Mouse (Mus musculus) MEL (cell line): Measurements from ENCODE around the gene Rbpj. TPM values are rescaled to one million over a fixed set of nuclear protein-coding genes. Genes with fewer than 3 reads are reported as not detected.

Experiments used
- DNase-seq: peaks from one replicate; pipeline ENCODE4 v3.0.0; 2011; ENCODE audit warnings: low read depth, low spot score
- H3K27ac ChIP-seq: 2 replicates; pipeline ENCODE4 v1.5.1; 2012; ENCODE audit warnings: low read depth, mild to moderate bottlenecking, control low read depth, low read length, moderate library complexity; ENCODE audit not compliant: control insufficient read depth
- H3K27me3 ChIP-seq, 2 experiments: fragments of 150-350 bp in 1 of 2; sonication (generic) in 1 of 2; 2 replicates each; pipeline ENCODE4 v1.6.1; 2012; ENCODE audit warnings: low read length in 2 of 2, mild to moderate bottlenecking in 2 of 2, improper control_type of control experiment in 1 of 2, moderate library complexity in 1 of 2; ENCODE audit not compliant: insufficient read depth in 2 of 2, control insufficient read depth in 1 of 2
- H3K36me3 ChIP-seq, 2 experiments: 2 replicates each; pipeline ENCODE4 v1.6.1; 2012 to 2014; ENCODE audit warnings: low read length in 2 of 2, improper control_type of control experiment in 1 of 2, inconsistent platforms in 1 of 2, mild to moderate bottlenecking in 1 of 2; ENCODE audit not compliant: insufficient read depth in 2 of 2, control insufficient read depth in 1 of 2
- H3K4me1 ChIP-seq, 2 experiments: fragments of 150-350 bp in 1 of 2; sonication (generic) in 1 of 2; 2 replicates each; pipeline ENCODE4 v1.6.1; 2012; ENCODE audit warnings: low read length in 2 of 2, improper control_type of control experiment in 1 of 2, mild to moderate bottlenecking in 1 of 2; ENCODE audit not compliant: insufficient read depth in 2 of 2, control insufficient read depth in 1 of 2
- H3K4me3 ChIP-seq, 2 experiments: fragments of 150-350 bp in 1 of 2; sonication (generic) in 1 of 2; 2 replicates each; pipeline ENCODE4 v1.5.1; 2012; ENCODE audit warnings: low read depth in 2 of 2, low read length in 2 of 2, mild to moderate bottlenecking in 2 of 2, moderate library complexity in 2 of 2, control low read depth in 1 of 2, improper control_type of control experiment in 1 of 2; ENCODE audit not compliant: control insufficient read depth in 1 of 2, insufficient read depth in 1 of 2
- H3K79me2 ChIP-seq: 2 replicates; pipeline ENCODE4 v1.6.1; 2012; ENCODE audit warnings: mild to moderate bottlenecking, low read length, moderate library complexity; ENCODE audit not compliant: control insufficient read depth, poor library complexity, insufficient read depth
- H3K9ac ChIP-seq: 2 replicates; pipeline ENCODE4 v1.6.1; 2012; ENCODE audit warnings: low read depth, mild to moderate bottlenecking, control low read depth, low read length, moderate library complexity; ENCODE audit not compliant: control insufficient read depth, poor library complexity, severe bottlenecking
- H3K9me3 ChIP-seq: fragments of 150-350 bp; sonication (generic); replicated peaks from 2 replicates; pipeline ENCODE4 v1.6.1; 2012; ENCODE audit warnings: mild to moderate bottlenecking, low read length, improper control_type of control experiment, moderate library complexity; ENCODE audit not compliant: insufficient read depth
- CHD1 ChIP-seq: IDR thresholded peaks from 2 replicates; pipeline ENCODE4 v1.6.1; 2012; ENCODE audit warnings: low read depth, mild to moderate bottlenecking, inconsistent platforms, low read length, improper control_type of control experiment
- E2F4 ChIP-seq: IDR thresholded peaks from 2 replicates; pipeline ENCODE4 v1.6.1; 2011; ENCODE audit warnings: low read depth, low read length, improper control_type of control experiment, borderline replicate concordance
- ETS1 ChIP-seq: IDR thresholded peaks from 2 replicates; pipeline ENCODE4 v1.6.1; 2012; ENCODE audit warnings: low read depth, mild to moderate bottlenecking, inconsistent platforms, low read length, improper control_type of control experiment, moderate library complexity
- GABPA ChIP-seq: IDR thresholded peaks from 2 replicates; pipeline ENCODE4 v1.6.1; 2012; ENCODE audit warnings: low read depth, mild to moderate bottlenecking, inconsistent platforms, low read length, improper control_type of control experiment, moderate library complexity
- JUND ChIP-seq: IDR thresholded peaks from 2 replicates; pipeline ENCODE4 v1.6.1; 2011; ENCODE audit warnings: low read depth, mild to moderate bottlenecking, improper control_type of control experiment, low read length
- KAT2A ChIP-seq: conservative IDR thresholded peaks from 2 replicates; pipeline ENCODE4 v1.6.1; 2012; ENCODE audit warnings: low read depth, low read length, improper control_type of control experiment, inconsistent platforms
- MAFK ChIP-seq: IDR thresholded peaks from 2 replicates; pipeline ENCODE4 v1.6.1; 2011; ENCODE audit warnings: low read depth, mild to moderate bottlenecking, low read length, improper control_type of control experiment, borderline replicate concordance
- MAZ ChIP-seq: IDR thresholded peaks from 2 replicates; pipeline ENCODE4 v1.6.1; 2012; ENCODE audit warnings: low read depth, mild to moderate bottlenecking, inconsistent platforms, low read length, improper control_type of control experiment
- MYC ChIP-seq: IDR thresholded peaks from 2 replicates; pipeline ENCODE4 v1.6.1; 2011; ENCODE audit warnings: low read depth, mild to moderate bottlenecking, low read length, improper control_type of control experiment, moderate library complexity
- NRF1 ChIP-seq: IDR thresholded peaks from 2 replicates; pipeline ENCODE4 v1.6.1; 2014; ENCODE audit warnings: low read depth, mild to moderate bottlenecking, inconsistent platforms, low read length, improper control_type of control experiment, moderate library complexity; ENCODE audit not compliant: poor library complexity, insufficient read depth, severe bottlenecking
- POLR2AphosphoS5 ChIP-seq: IDR thresholded peaks from 2 replicates; pipeline ENCODE4 v1.6.1; 2012; ENCODE audit warnings: low read depth, borderline replicate concordance, mild to moderate bottlenecking, inconsistent platforms, low read length, moderate library complexity, mixed read lengths
- SIN3A ChIP-seq: IDR thresholded peaks from 2 replicates; pipeline ENCODE4 v1.6.1; 2012; ENCODE audit warnings: low read length, improper control_type of control experiment, inconsistent platforms
- TAL1 ChIP-seq: IDR thresholded peaks from 2 replicates; pipeline ENCODE4 v1.6.1; 2012; ENCODE audit warnings: mild to moderate bottlenecking, inconsistent platforms, low read length, moderate library complexity, mixed read lengths
- TBP ChIP-seq: IDR thresholded peaks from 2 replicates; pipeline ENCODE4 v1.8.0; 2011; ENCODE audit warnings: low read depth, low read length, improper control_type of control experiment
- USF2 ChIP-seq, 2 experiments: IDR thresholded peaks; 2 replicates each; pipeline ENCODE4 v1.6.1; 2011 to 2012; ENCODE audit warnings: improper control_type of control experiment in 2 of 2, low read length in 2 of 2, borderline replicate concordance in 1 of 2, inconsistent platforms in 1 of 2, low read depth in 1 of 2, mild to moderate bottlenecking in 1 of 2; ENCODE audit not compliant: insufficient read depth in 1 of 2
- ZC3H11A ChIP-seq: IDR thresholded peaks from 2 replicates; pipeline ENCODE4 v1.6.1; 2012; ENCODE audit warnings: low read depth, mild to moderate bottlenecking, inconsistent platforms, low read length, improper control_type of control experiment
- ZKSCAN1 ChIP-seq: IDR thresholded peaks from 2 replicates; pipeline ENCODE4 v1.6.1; 2012; ENCODE audit warnings: low read depth, mild to moderate bottlenecking, inconsistent platforms, low read length, improper control_type of control experiment, moderate library complexity
- ZNF384 ChIP-seq: IDR thresholded peaks from 2 replicates; pipeline ENCODE4 v1.6.1; 2012; ENCODE audit warnings: low read depth, mild to moderate bottlenecking, inconsistent platforms, low read length, improper control_type of control experiment
- polyA plus RNA-seq, 2 experiments: library from polyadenylated mRNA; stranded (reverse) in 1 of 2; unstranded in 1 of 2; fragments of >175 nt in 1 of 2; fragments of >200 nt in 1 of 2; gene quantifications; 2 replicates each; pipeline versions ENCODE4 v1.2.1 to v1.2.4; 2012; ENCODE audit warnings: low replicate concordance in 2 of 2, low read depth in 1 of 2; ENCODE audit not compliant: insufficient read length in 2 of 2, insufficient read depth in 1 of 2, missing spikeins in 1 of 2
- total RNA-seq: library from RNA; depleted of rRNA; stranded (reverse); fragments of 300-350 nt; gene quantifications from 2 replicates; pipeline ENCODE4 v1.2.3, GENCODE M21; 2012

Gene Rbpj
- total and polyA plus RNA-seq, 3 experiments: 6.0 to 34.5 (median 19.1) TPM

DNA sequence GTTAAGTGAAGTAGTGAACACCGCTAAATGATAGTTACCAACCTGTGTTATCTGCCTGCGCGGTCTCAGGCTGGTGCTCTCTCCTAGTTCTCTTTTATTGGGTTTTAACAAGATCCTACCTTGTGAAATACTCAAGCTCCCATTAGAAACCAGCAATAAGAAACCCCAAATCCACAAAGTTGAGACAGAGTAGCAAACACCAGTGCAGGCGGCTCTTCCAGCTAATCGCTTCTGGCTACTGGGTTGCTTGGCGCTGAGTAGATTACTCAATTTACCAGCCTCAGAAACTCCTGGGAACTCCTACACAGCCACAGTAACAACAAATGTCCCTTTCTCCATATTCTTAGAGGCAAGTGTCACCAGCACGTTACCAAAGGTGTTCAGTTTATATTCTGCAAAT lies 58.2 kb downstream of the Rbpj start:
- Histone ChIP-seq H3K27ac (no peak overlapping the region), H3K4me1 (no peaks in the 10 kb centered on the region), H3K9ac (no peak overlapping the region)

DNA sequence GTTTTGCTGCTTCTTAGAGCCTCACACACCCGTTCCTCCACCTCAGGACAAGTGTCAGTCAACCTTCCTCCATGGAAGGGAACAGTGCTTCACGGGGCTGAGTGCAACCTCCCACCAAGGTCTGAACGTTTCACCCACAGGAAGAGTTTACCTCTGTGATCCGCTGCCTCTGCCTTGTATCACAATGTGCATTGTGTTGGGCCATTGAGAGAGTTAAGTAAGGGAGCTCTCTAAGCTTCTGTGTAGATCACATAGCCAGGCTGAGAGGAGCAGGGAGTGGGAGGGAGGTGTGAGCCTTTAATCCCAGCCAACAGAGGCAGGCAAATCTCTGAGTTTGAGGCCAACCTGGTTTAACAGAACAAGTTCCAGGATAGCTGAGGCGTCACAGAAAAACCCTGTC lies 58.9 kb downstream of the Rbpj start:
- Histone ChIP-seq H3K4me3 (no peak overlapping the region), H3K27me3 (no peaks in the 10 kb centered on the region), H3K4me1 (no peaks in the 10 kb centered on the region), H3K79me2 (no peaks in the 10 kb centered on the region; the same call in 1 of the 2 replicates), H3K27ac (no peak overlapping the region), H3K36me3 (no peaks in the 10 kb centered on the region), H3K9me3 (no peaks in the 10 kb centered on the region), H3K9ac (no peak overlapping the region)
- DNase-seq: no peak
- no peak for TF ChIP-seq MAZ
- TF ChIP-seq E2F4: no peak
- no peak for TF ChIP-seq SIN3A
- no peak for TF ChIP-seq ETS1
- no peak for TF ChIP-seq POLR2AphosphoS5
- no peak for TF ChIP-seq NRF1
- no peak for TF ChIP-seq KAT2A
- TF ChIP-seq, all 39 proteins: peak for 0

More for the DNA sequence above, 58.2 kb downstream of the Rbpj start:
- Histone ChIP-seq H3K79me2 (no peaks in the 10 kb centered on the region; the same call in 1 of the 2 replicates), H3K4me3 (no peak overlapping the region), H3K36me3 (no peaks in the 10 kb centered on the region), H3K27me3 (no peaks in the 10 kb centered on the region), H3K9me3 (no peaks in the 10 kb centered on the region)
- TF ChIP-seq KAT2A: no peak
- TF ChIP-seq MAZ: no peak
- no peak for TF ChIP-seq ZC3H11A
- TF ChIP-seq JUND: no peak
- no peak for TF ChIP-seq MYC
- TF ChIP-seq ZKSCAN1: no peak
- TF ChIP-seq CHD1: no peak
- TF ChIP-seq GABPA: no peak
- no peak for TF ChIP-seq ZNF384
- no peak for TF ChIP-seq TBP
- TF ChIP-seq USF2 (IDR thresholded peaks at IDR 0.05; ENCODE audit: borderline replicate concordance in 1 of 2, insufficient read depth in 1 of 2, low read depth in 1 of 2, low read length in 2 of 2): no peak
- TF ChIP-seq POLR2AphosphoS5: no peak
- TF ChIP-seq TAL1: no peak
- no peak for TF ChIP-seq MAFK
- no peak for DNase-seq
